Mouse (Mus musculus) neural tube, embryonic 13.5 days (tissue): Measurements from ENCODE around the gene Pmpcb. TPM values are rescaled to one million over a fixed set of nuclear protein-coding genes. Genes with fewer than 3 reads are reported as not detected.

Source experiments
- ATAC-seq: fragments of 200-750 bp; cut with Nextera tagmentation; 2 replicates; pipeline ENCODE4 v1.8.0; 2017; ENCODE audit warnings: low read depth, mild to moderate bottlenecking, moderate TSS enrichment, moderate library complexity
- H3K27ac ChIP-seq: fragments of 300-500 bp; sonication (generic); replicated peaks from 2 replicates; pipeline ENCODE4 v1.5.1; 2015; ENCODE audit warnings: moderate library complexity, mild to moderate bottlenecking, inconsistent platforms
- H3K27me3 ChIP-seq: fragments of 300-500 bp; sonication (generic); 2 replicates; pipeline ENCODE4 v1.6.1; 2015; ENCODE audit warnings: mild to moderate bottlenecking, inconsistent platforms
- H3K36me3 ChIP-seq: fragments of 300-500 bp; sonication (generic); 2 replicates; pipeline ENCODE4 v1.6.1; 2015; ENCODE audit warnings: mild to moderate bottlenecking, inconsistent platforms
- H3K4me1 ChIP-seq: fragments of 300-500 bp; sonication (generic); replicated peaks from 2 replicates; pipeline ENCODE4 v1.6.1; 2015; ENCODE audit warnings: inconsistent platforms
- H3K4me2 ChIP-seq: fragments of 300-500 bp; sonication (generic); 2 replicates; pipeline ENCODE4 v1.6.1; 2015; ENCODE audit warnings: inconsistent platforms, mild to moderate bottlenecking, moderate library complexity
- H3K4me3 ChIP-seq: fragments of 300-500 bp; sonication (generic); 2 replicates; pipeline ENCODE4 v1.5.1; 2015; ENCODE audit warnings: mild to moderate bottlenecking, inconsistent platforms
- H3K9ac ChIP-seq: fragments of 300-500 bp; sonication (generic); 2 replicates; pipeline ENCODE4 v1.6.1; 2015; ENCODE audit warnings: moderate library complexity, mild to moderate bottlenecking, inconsistent platforms
- H3K9me3 ChIP-seq: fragments of 300-500 bp; sonication (generic); 2 replicates; pipeline ENCODE4 v1.6.1; 2016; ENCODE audit warnings: inconsistent platforms
- WGBS: fragments of 180-500 bp; shearing (Covaris S2); methylation state at CpG from one replicate; pipeline ENCODE4 v1.1.7; 2015; 5-methylcytosine and 5-hydroxymethylcytosine counted together
- polyA plus RNA-seq: library from polyadenylated mRNA; unstranded; fragments of >200 nt; fragmentation: Nextera tagmentation; extraction: Ambion mirVana; gene quantifications from 2 replicates; pipeline ENCODE4 v1.2.1, GENCODE M21; 2015

Pmpcb gene
- polyA plus RNA-seq, 1 experiment from 2014 or later: 77.5 TPM

DNA sequence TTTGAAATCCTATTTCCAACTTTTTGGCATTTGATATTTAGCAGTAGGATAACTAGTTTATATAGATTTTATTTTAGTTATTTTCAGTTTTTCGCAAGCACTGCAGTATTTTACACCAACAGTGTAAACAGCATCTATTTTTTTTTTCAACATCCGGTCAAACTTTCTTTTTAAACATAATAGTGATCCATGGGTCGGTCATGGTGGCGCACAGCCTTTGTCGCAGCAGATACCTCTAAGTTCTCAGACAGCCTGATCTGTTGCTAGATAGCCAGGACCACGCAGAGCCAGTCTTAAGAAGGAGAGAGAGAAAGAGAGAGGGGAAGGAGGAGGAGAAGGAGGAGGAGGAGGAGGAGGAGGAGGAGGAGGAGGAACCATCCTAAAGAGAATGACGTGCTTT is 48.8 kb downstream of the Pmpcb start:
- no peak for ATAC-seq
- peaks cover 28% of the 10 kb centered on the region for H3K36me3 ChIP-seq
- no peaks in the 10 kb centered on the region for H3K27me3 ChIP-seq
- H3K27ac ChIP-seq: no peak overlapping the region
- WGBS: 84% methylated on average over 7 of the region's 7 CpGs
- peaks cover 46% of the 10 kb centered on the region for H3K4me1 ChIP-seq
- no peak overlapping the region for H3K9ac ChIP-seq
- H3K9me3 ChIP-seq: no peaks in the 10 kb centered on the region
- no peak overlapping the region for H3K4me3 ChIP-seq
- H3K4me2 ChIP-seq: peak overlapping the region; percentile 99

DNA sequence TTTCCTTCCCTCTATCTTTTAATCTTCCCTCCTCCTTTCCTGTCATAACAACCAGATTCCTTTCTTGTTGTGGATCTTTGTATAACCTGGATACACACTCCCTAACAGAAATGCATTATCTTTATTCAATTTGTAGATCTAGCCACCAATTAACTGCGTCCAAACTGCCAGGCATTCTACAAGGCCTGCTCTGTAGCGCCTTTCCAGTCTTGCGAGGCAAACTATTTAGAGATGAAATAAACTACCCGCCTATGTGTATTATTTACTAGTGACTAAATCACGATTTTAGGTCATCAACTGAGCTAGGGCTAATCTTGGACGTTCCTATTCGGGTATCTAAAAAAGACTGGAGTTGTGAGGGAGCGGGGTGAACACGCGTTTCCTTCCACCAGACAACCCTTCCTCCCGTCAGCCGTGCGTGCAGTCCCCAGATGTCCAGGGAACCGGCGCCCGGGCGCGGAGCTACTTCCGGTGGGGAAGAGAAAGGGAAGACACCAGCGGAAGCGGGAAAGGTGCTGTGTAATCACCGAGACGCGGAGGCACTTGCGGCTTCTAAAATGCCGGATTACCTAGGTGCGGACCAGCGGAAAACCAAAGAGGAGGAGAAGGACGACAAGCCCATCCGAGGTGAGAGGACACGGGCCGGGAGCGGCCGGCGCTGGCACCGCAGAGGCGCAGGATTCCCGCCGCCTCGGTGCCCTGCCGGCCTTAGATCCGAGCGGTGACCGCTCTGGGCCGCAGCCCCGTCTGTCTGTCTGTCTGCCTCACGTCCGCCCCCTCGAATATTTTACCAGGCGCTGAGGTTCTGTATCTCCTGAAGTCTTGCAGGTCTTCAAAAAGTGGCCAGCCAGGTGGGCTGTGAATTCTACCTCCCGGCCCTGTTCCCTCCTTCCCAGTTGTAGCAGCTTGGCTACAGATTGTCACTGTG is 49.6 kb downstream of the Pmpcb start:
- 2% methylated on average over 50 of the region's 51 CpGs for WGBS
- H3K4me3 ChIP-seq: peak overlapping the region; percentile 94
- H3K27me3 ChIP-seq: no peaks in the 10 kb centered on the region
- peaks cover 21% of the 10 kb centered on the region for H3K36me3 ChIP-seq
- peak overlapping the region; percentile 99 for H3K4me2 ChIP-seq
- H3K9me3 ChIP-seq: no peaks in the 10 kb centered on the region
- peak; percentile 82 for ATAC-seq
- H3K27ac ChIP-seq: peak overlapping the region; percentile 90
- peak overlapping the region; percentile 95 for H3K9ac ChIP-seq
- H3K4me1 ChIP-seq: peaks cover 46% of the 10 kb centered on the region

DNA sequence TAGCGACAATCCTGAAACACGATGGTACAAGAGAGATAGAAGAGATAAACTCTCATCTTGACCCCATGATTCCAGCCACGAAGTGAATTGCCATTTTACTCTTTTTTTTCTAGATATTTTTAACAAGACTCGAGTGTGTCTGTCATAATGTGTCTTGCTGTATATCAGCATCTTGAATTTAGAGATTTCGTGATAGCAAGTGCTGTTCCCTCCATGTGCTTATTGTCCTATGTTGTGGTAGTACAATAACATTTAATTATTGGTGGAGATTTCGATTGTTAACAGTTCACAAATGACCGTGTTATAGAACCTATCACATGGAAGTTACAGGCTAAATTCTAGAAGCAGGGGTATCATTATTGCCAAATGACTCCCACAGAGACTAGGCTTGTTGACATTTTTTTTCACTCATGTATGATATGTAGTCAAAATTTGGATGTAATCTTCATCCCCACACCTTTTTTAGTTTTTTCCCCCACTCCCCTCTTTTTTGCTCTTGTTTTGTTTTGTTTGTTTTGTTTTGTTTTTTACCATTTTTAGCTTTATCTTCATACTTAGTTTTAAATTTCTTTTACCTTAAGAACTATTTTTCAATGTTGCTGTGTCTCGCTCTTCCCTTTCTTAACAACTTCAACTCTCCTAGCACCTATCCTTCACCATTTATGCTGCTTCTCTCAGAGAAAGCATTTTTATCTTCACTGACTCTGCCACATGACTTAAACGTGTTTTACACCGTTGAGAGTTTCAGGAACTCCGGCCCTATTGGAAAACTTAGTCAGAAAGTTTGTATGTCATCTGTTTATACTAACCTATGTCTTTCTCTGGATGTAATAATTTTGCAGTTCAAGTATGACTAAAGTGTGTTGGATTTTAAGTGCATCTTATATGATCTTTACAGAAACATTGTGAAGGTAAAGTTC is 50.5 kb downstream of the Pmpcb start:
- H3K4me1 ChIP-seq: peaks cover 46% of the 10 kb centered on the region
- H3K9ac ChIP-seq: peak overlapping the region; percentile 95
- no peak for ATAC-seq
- peaks cover 19% of the 10 kb centered on the region for H3K36me3 ChIP-seq
- no peaks in the 10 kb centered on the region for H3K9me3 ChIP-seq
- H3K4me3 ChIP-seq: peak overlapping the region; percentile 94
- H3K27ac ChIP-seq: peak overlapping the region; percentile 90; the same call in 1 of the 2 replicates
- WGBS: 40% methylated on average over 11 of the region's 11 CpGs
- no peaks in the 10 kb centered on the region for H3K27me3 ChIP-seq
- H3K4me2 ChIP-seq: peak overlapping the region; percentile 99

DNA sequence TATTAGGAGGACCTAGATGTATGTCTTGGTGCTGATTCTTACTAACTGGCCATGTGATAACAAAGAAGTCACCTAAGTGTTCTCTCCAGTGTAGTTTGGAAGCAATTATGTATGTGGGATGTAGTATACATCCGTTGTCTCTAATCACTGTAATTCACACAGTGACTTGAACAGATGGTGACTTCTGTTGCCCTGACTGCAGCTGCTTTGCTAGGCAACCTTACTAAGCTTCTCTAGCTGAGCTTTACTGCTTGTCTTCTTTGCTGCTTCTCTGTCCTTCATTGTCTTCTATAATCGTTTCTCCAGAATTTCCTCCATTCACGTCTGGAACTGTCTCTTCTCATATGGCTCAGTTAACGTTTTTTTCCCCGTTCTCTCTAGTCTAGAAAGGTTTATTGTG is 52.1 kb downstream of the Pmpcb start:
- WGBS: 51% methylated on average over 5 of the region's 5 CpGs

DNA sequence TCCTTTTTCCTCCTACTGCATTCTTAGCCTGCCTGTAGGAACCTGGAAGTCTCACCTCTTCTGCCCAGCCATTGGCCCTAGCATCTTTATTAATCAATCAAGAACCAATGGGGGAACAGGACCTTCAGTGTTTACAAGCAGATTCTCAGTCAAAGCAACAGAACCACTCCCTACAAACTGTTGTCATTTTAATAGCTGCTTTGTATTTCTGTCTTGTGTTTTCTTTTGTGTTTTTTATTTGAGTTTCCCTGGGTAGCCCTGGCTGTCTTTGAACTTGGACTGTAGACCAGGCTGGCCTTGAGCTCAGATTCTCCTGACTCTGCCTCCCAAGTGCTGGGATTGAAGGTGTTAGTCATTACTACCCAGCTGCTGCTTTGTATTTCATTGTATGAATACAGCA is 55.2 kb downstream of the Pmpcb start:
- peaks cover 33% of the 10 kb centered on the region for H3K36me3 ChIP-seq
- H3K4me1 ChIP-seq: peaks cover 30% of the 10 kb centered on the region
- no peak overlapping the region for H3K9ac ChIP-seq
- H3K27me3 ChIP-seq: no peaks in the 10 kb centered on the region
- no peaks in the 10 kb centered on the region for H3K9me3 ChIP-seq
- no peak for ATAC-seq
- no peak overlapping the region for H3K27ac ChIP-seq
- H3K4me3 ChIP-seq: no peak overlapping the region
- no peak overlapping the region for H3K4me2 ChIP-seq

More for the DNA sequence above, 52.1 kb downstream of the Pmpcb start:
- Histone ChIP-seq H3K9me3 (no peaks in the 10 kb centered on the region), H3K9ac (no peak overlapping the region), H3K36me3 (peaks cover 15% of the 10 kb centered on the region), H3K27me3 (no peaks in the 10 kb centered on the region), H3K4me3 (no peak overlapping the region), H3K4me2 (no peak overlapping the region), H3K4me1 (peaks cover 44% of the 10 kb centered on the region), H3K27ac (no peak overlapping the region)
- ATAC-seq: no peak

DNA sequence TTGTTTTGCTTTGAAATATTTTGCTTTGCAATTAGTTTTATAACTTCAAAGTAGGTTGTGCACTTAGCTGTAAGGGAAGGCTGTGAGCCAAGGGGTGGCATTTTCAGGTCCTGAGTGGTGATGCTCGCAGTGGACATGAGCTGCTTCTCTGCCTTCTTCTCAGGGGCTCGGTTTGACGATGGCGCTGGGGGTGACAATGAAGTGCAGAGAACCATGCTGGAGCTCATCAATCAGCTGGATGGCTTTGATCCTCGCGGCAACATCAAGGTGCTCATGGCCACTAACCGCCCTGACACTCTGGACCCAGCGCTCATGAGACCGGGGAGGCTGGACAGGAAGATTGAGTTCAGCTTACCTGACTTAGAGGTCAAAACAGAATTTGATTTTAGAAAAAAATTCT is 66.0 kb downstream of the Pmpcb start:
- 90% methylated on average over 9 of the region's 9 CpGs for WGBS
- H3K9me3 ChIP-seq: no peaks in the 10 kb centered on the region
- H3K27me3 ChIP-seq: no peaks in the 10 kb centered on the region
- H3K4me2 ChIP-seq: no peak overlapping the region
- H3K36me3 ChIP-seq: peaks cover 60% of the 10 kb centered on the region
- no peaks in the 10 kb centered on the region for H3K4me1 ChIP-seq
- H3K9ac ChIP-seq: no peak overlapping the region
- no peak overlapping the region for H3K27ac ChIP-seq
- H3K4me3 ChIP-seq: no peak overlapping the region
- no peak for ATAC-seq

DNA sequence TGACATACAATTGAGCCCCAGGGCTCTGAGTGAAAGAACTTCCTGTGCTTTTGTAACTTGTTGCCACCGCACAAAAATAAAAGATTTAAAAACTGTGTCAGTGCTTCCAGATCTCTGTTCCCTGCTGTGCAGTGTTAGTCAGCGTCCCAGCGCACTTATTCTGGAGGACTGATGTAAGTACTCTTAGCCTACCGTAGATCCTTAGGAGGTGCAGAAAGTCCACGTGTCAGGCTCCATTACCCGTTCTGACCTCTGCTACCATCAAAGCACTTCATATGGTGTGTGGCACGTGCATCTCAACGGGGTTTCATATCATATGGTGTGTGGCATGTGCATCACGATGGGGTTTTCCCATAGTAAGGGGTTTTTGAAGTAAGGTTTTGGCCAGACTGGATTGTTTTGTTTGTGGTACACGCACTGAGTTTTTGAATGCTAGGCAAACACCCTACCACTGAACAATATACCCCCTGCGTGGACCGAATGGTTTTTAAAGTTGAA is 66.8 kb downstream of the Pmpcb start:
- Histone ChIP-seq H3K36me3 (peaks cover 54% of the 10 kb centered on the region), H3K4me2 (no peak overlapping the region), H3K4me3 (no peak overlapping the region), H3K27me3 (no peaks in the 10 kb centered on the region), H3K27ac (no peak overlapping the region), H3K9ac (no peak overlapping the region), H3K4me1 (no peaks in the 10 kb centered on the region), H3K9me3 (no peaks in the 10 kb centered on the region)
- WGBS: 86% methylated on average over 12 of the region's 12 CpGs
- ATAC-seq: no peak

DNA sequence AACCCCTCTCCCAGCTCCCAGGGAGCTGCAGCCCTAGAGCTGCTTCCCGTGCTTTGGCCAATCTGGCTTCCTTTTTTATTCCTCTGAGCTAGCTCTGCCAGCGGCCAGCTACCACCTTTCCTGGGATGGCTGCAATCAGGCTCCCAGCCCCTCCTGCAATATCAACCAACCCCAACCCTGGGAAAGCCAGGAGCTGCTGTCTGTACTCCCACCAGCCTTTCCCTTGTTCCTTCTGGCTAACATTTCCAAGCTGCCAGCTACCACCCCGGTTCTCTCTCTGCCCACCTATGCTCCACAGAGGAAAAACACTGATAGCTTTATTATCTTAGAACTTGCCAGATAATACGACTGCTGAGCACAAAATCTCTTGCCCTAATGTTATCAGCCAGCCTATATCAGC is 67.9 kb downstream of the Pmpcb start:
- ATAC-seq: no peak
- H3K27me3 ChIP-seq: no peaks in the 10 kb centered on the region
- peaks cover 44% of the 10 kb centered on the region for H3K36me3 ChIP-seq
- no peak overlapping the region for H3K4me2 ChIP-seq
- 89% methylated on average over 4 of the region's 4 CpGs for WGBS
- H3K27ac ChIP-seq: no peak overlapping the region
- no peak overlapping the region for H3K4me3 ChIP-seq
- H3K9me3 ChIP-seq: no peaks in the 10 kb centered on the region
- H3K4me1 ChIP-seq: no peaks in the 10 kb centered on the region
- no peak overlapping the region for H3K9ac ChIP-seq

Other genes starting within 250 kb of the Pmpcb start
- 7.6 and 11.8 TPM in 2 replicates for gene Lrrc17, start 193.6 kb upstream of the Pmpcb start, polyA plus RNA-seq
- gene Fbxl13, start 91.5 kb upstream of the Pmpcb start, polyA plus RNA-seq: 0.30 and 0.39 TPM in 2 replicates
- 57.4 and 57.8 TPM in 2 replicates for gene Armc10, start 91.3 kb upstream of the Pmpcb start, polyA plus RNA-seq
- gene Napepld, start 35.7 kb upstream of the Pmpcb start, polyA plus RNA-seq: 2.0 and 2.5 TPM in 2 replicates
- 78.4 and 79.1 TPM in 2 replicates for gene Dnajc2, start 48.1 kb downstream of the Pmpcb start, polyA plus RNA-seq
- gene Psmc2, start 48.1 kb downstream of the Pmpcb start, polyA plus RNA-seq: 197 and 199 TPM in 2 replicates
- not detected in 2 replicates for gene Slc26a5, start 128.5 kb downstream of the Pmpcb start, polyA plus RNA-seq